Mouse (Mus musculus) megakaryocyte, embryonic 14.5 days (primary cell): ENCODE results near the gene Gm28374.

Experiments used
- FLI1 ChIP-seq: IDR thresholded peaks from 2 replicates; pipeline ENCODE4 v1.6.1; 2012; ENCODE audit warnings: low read length, inconsistent platforms, mixed read lengths
- GATA1 ChIP-seq: IDR thresholded peaks from 3 replicates; pipeline ENCODE4 v1.6.1; 2012; ENCODE audit warnings: mixed read lengths, low read length, inconsistent platforms, borderline replicate concordance

DNA sequence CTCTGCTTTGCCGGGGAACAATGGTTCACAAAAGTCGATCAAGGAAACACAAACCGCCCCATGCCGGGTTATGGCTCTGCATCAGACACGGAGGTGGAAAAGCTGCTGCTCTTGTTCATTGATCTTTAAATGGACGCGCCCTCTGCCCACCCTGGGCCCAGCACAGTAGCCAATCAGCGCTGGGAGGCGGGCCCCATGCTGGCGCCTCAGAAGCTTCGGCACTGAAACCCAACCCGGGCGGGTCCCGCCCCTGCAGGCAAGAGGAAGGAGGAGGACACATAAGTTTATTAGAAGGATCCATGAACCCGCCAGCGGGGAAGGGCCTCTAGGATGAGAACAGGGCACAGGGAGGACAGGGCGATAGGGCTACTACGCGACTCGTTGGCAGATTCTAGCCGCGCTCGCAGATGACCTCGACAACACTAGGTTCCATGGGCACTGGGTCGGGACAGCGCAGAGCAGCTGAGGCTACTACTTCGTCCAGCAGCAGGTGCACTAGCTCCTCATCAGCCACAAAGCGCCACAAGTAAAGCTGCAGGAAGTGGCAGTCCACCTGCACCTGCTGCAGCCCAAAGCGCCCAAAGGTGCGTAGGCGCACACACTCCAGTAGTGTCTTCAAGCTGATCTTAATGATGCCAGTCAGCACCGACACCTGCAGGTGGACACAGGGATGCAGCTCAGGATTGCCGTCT is 14.2 kb downstream of the Gm28374 start, which contains the start of gene Tm7sf2:
- TF ChIP-seq GATA1, result no peak
- TF ChIP-seq FLI1, result no peak
